Mouse (Mus musculus): Measurements from ENCODE around the gene Gm5485. TPM values are rescaled to one million over a fixed set of nuclear protein-coding genes. Genes with fewer than 3 reads are reported as not detected.

Gene Gm5485
- polyA plus RNA-seq, 1 experiment = 13.4 TPM

- H3K27me3 ChIP-seq (ENCODE audit: control insufficient read depth, insufficient read depth, low read length) = no peaks in the 10 kb centered on the region
- H3K36me3 ChIP-seq (ENCODE audit: control insufficient read depth, insufficient read depth, low read length) = no peaks in the 10 kb centered on the region
- 96% methylated on average over 1 of the region's 1 CpGs for WGBS
- no peak overlapping the region for H3K27ac ChIP-seq (ENCODE audit: insufficient read depth, low read depth, low read length)
- H3K4me3 ChIP-seq (ENCODE audit: low read depth, low read length) = no peak overlapping the region
- no peaks in the 10 kb centered on the region for H3K4me1 ChIP-seq (ENCODE audit: control insufficient read depth, insufficient read depth, insufficient read length, low read length)
- TF ChIP-seq POLR2A (IDR thresholded peaks at IDR 0.05; ENCODE audit: low read depth, low read length) (no peak), CTCF (IDR thresholded peaks at IDR 0.05; ENCODE audit: extremely low read depth, insufficient read length, insufficient replicate concordance, low read depth, low read length) (no peak)
These were observed 17.2 kb upstream of the Gm5485 start for GRCm38 (mm10) chr16:48429427-48429826.

- Histone ChIP-seq H3K4me3 (ENCODE audit: low read depth, low read length) (no peak overlapping the region), H3K27ac (ENCODE audit: insufficient read depth, low read depth, low read length) (no peak overlapping the region), H3K27me3 (ENCODE audit: control insufficient read depth, insufficient read depth, low read length) (no peaks in the 10 kb centered on the region), H3K4me1 (ENCODE audit: control insufficient read depth, insufficient read depth, insufficient read length, low read length) (peaks cover 7% of the 10 kb centered on the region; the same call in 1 of the 2 replicates), H3K36me3 (ENCODE audit: control insufficient read depth, insufficient read depth, low read length) (no peaks in the 10 kb centered on the region)
- 39% methylated on average over 4 of the region's 4 CpGs for WGBS
- no peak for TF ChIP-seq CTCF (IDR thresholded peaks at IDR 0.05; ENCODE audit: extremely low read depth, insufficient read length, insufficient replicate concordance, low read depth, low read length)
- TF ChIP-seq POLR2A (IDR thresholded peaks at IDR 0.05; ENCODE audit: low read depth, low read length) = no peak
These were observed 11.9 kb upstream of the Gm5485 start for GRCm38 (mm10) chr16:48424069-48424468.

GRCm38 (mm10) chr16:48422501-48422900 lies 10.3 kb upstream of the Gm5485 start:
- no peaks in the 10 kb centered on the region for H3K36me3 ChIP-seq (ENCODE audit: control insufficient read depth, insufficient read depth, low read length)

GRCm38 (mm10) chr16:48419035-48419434 lies 6.8 kb upstream of the Gm5485 start:
- no peak overlapping the region for H3K4me3 ChIP-seq (ENCODE audit: low read depth, low read length)
- no peaks in the 10 kb centered on the region for H3K27me3 ChIP-seq (ENCODE audit: control insufficient read depth, insufficient read depth, low read length)
- peaks cover 8% of the 10 kb centered on the region; the same call in 1 of the 2 replicates for H3K4me1 ChIP-seq (ENCODE audit: control insufficient read depth, insufficient read depth, insufficient read length, low read length)
- no peaks in the 10 kb centered on the region for H3K36me3 ChIP-seq (ENCODE audit: control insufficient read depth, insufficient read depth, low read length)
- TF ChIP-seq CTCF (IDR thresholded peaks at IDR 0.05; ENCODE audit: extremely low read depth, insufficient read length, insufficient replicate concordance, low read depth, low read length) (no peak), POLR2A (IDR thresholded peaks at IDR 0.05; ENCODE audit: low read depth, low read length) (no peak)
- H3K27ac ChIP-seq (ENCODE audit: insufficient read depth, low read depth, low read length) = peak overlapping the region; percentile 57; the same call in 1 of the 2 replicates
- WGBS = 36% methylated on average over 2 of the region's 2 CpGs

More at GRCm38 (mm10) chr16:48422501-48422900, 10.3 kb upstream of the Gm5485 start:
- 9% methylated on average over 2 of the region's 2 CpGs for WGBS
- Histone ChIP-seq H3K27ac (ENCODE audit: insufficient read depth, low read depth, low read length) (peak overlapping the region; percentile 69; the same call in 1 of the 2 replicates), H3K27me3 (ENCODE audit: control insufficient read depth, insufficient read depth, low read length) (no peaks in the 10 kb centered on the region), H3K4me3 (ENCODE audit: low read depth, low read length) (no peak overlapping the region), H3K4me1 (ENCODE audit: control insufficient read depth, insufficient read depth, insufficient read length, low read length) (peaks cover 8% of the 10 kb centered on the region; the same call in 1 of the 2 replicates)
- TF ChIP-seq CTCF (IDR thresholded peaks at IDR 0.05; ENCODE audit: extremely low read depth, insufficient read length, insufficient replicate concordance, low read depth, low read length) = no peak

- TF ChIP-seq POLR2A (IDR thresholded peaks at IDR 0.05; ENCODE audit: low read depth, low read length) = no peak
- TF ChIP-seq CTCF (IDR thresholded peaks at IDR 0.05; ENCODE audit: extremely low read depth, insufficient read length, insufficient replicate concordance, low read depth, low read length) = no peak
- H3K27me3 ChIP-seq (ENCODE audit: control insufficient read depth, insufficient read depth, low read length) = no peaks in the 10 kb centered on the region
- H3K4me3 ChIP-seq (ENCODE audit: low read depth, low read length) = no peak overlapping the region
- 32% methylated on average over 3 of the region's 3 CpGs for WGBS
- no peak overlapping the region for H3K27ac ChIP-seq (ENCODE audit: insufficient read depth, low read depth, low read length)
- no peaks in the 10 kb centered on the region for H3K36me3 ChIP-seq (ENCODE audit: control insufficient read depth, insufficient read depth, low read length)
- H3K4me1 ChIP-seq (ENCODE audit: control insufficient read depth, insufficient read depth, insufficient read length, low read length) = peaks cover 8% of the 10 kb centered on the region; the same call in 1 of the 2 replicates
These were observed 6.3 kb upstream of the Gm5485 start for GRCm38 (mm10) chr16:48418557-48418956.

GRCm38 (mm10) chr16:48410125-48410524 lies 2.1 kb downstream of the Gm5485 start:
- TF ChIP-seq CTCF (IDR thresholded peaks at IDR 0.05; ENCODE audit: extremely low read depth, insufficient read length, insufficient replicate concordance, low read depth, low read length) (no peak), POLR2A (IDR thresholded peaks at IDR 0.05; ENCODE audit: low read depth, low read length) (no peak)
- H3K27me3 ChIP-seq (ENCODE audit: control insufficient read depth, insufficient read depth, low read length) = no peaks in the 10 kb centered on the region
- H3K36me3 ChIP-seq (ENCODE audit: control insufficient read depth, insufficient read depth, low read length) = no peaks in the 10 kb centered on the region
- WGBS = 21% methylated on average over 3 of the region's 3 CpGs
- peaks cover 9% of the 10 kb centered on the region; the same call in 1 of the 2 replicates for H3K4me1 ChIP-seq (ENCODE audit: control insufficient read depth, insufficient read depth, insufficient read length, low read length)
- peak overlapping the region; percentile 15; the same call in 1 of the 2 replicates for H3K4me3 ChIP-seq (ENCODE audit: low read depth, low read length)
- peak overlapping the region; percentile 74 for H3K27ac ChIP-seq (ENCODE audit: insufficient read depth, low read depth, low read length)

- Histone ChIP-seq H3K4me1 (ENCODE audit: control insufficient read depth, insufficient read depth, insufficient read length, low read length) (peaks cover 12% of the 10 kb centered on the region; the same call in 1 of the 2 replicates), H3K4me3 (ENCODE audit: low read depth, low read length) (peak overlapping the region; percentile 15; the same call in 1 of the 2 replicates), H3K27me3 (ENCODE audit: control insufficient read depth, insufficient read depth, low read length) (no peaks in the 10 kb centered on the region), H3K27ac (ENCODE audit: insufficient read depth, low read depth, low read length) (peak overlapping the region; percentile 74), H3K36me3 (ENCODE audit: control insufficient read depth, insufficient read depth, low read length) (no peaks in the 10 kb centered on the region)
- WGBS = 14% methylated on average over 7 of the region's 7 CpGs
- no peak for TF ChIP-seq CTCF (IDR thresholded peaks at IDR 0.05; ENCODE audit: extremely low read depth, insufficient read length, insufficient replicate concordance, low read depth, low read length)
- no peak for TF ChIP-seq POLR2A (IDR thresholded peaks at IDR 0.05; ENCODE audit: low read depth, low read length)
These were observed 2.6 kb downstream of the Gm5485 start for GRCm38 (mm10) chr16:48409580-48409979.
